Mouse (Mus musculus): ENCODE measurements at regions not wholly inside any gene's neighbourhood (a gene's known extent, or its start where the extent isn't known, plus 50 kb on each side); places are given as distances from the start of the nearest gene placed in this dataset.
"Not testable (repeated sequence)": the region's sequence is repeated elsewhere in the genome, so short reads cannot be mapped to it uniquely, and the experiment has no call there.

- not testable (repeated sequence) for DNase-seq
These were observed 104.7 kb upstream of the Atg7 start for GRCm38 (mm10) chr6:114538185-114538584.

- peak; percentile 23 to 27 for DNase-seq
These were observed 92.7 kb upstream of the Atg7 start for GRCm38 (mm10) chr6:114550096-114550669.

- peak; percentile 37 to 47 for DNase-seq
These were observed 89.8 kb upstream of the Atg7 start for GRCm38 (mm10) chr6:114553072-114553471.

- DNase-seq: not testable (repeated sequence)
These were observed 87.7 kb upstream of the Atg7 start for GRCm38 (mm10) chr6:114555186-114555585.

GRCm38 (mm10) chr6:114577319-114577718, 65.6 kb upstream of the Atg7 start:
- peak; percentile 20 to 21 for DNase-seq

Data from layer of hippocampus, postnatal 36 days (tissue).